Mouse (Mus musculus): ENCODE results near the gene Saa3. TPM values are rescaled to one million over a fixed set of nuclear protein-coding genes. Genes with fewer than 3 reads are reported as not detected.
"Not testable (repeated sequence)": the region's sequence is repeated elsewhere in the genome, so short reads cannot be mapped to it uniquely, and the experiment has no call there.

The Saa3 gene
- total RNA-seq (2022): 1 to 10 TPM; 1.1 to 7.4 (median 4.6) TPM

DNA sequence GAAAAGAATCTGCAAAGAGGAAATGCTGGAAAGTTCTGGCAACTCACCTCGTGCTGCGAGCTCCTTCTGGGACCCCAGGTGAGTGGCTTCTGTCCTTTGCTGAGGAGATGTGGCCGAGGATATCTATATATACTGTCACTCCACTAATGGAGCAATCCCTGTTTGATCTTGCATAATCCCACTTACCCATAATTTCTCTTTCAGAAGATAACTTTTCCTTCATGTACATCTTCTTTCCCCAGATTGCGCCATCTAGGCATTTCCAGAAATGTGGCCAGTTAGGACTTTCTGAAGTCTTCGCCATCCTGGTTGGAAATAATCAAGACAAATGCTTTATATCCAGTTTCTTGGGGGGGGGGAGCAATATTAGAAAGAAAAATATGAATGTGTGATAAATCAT lies at the start of gene Saa3:
Saa3 (minus strand) TSS at position 101 of the 400 bp plus-strand sequence.
- DNase-seq: no peak

DNA sequence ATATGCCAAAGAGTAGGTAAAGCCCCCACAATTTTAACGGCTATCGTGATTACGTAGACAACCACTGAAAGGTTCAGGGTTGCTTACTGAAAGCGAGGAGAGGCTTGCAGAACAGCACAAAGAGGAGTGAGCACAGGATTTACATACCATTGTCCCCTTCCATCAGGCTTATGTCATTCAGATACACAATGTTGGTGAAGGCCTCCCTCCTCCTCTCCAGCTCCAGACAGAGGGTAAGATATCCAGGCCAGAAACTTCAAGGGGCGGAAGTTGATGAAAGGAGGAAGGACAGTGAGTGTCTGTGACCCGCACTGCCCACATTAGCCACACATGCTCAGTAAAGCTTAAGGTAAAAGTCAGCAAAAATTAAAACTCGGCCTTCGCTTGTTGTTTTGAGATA lies 49.2 kb upstream of the Saa3 start:
- no peak for DNase-seq

DNA sequence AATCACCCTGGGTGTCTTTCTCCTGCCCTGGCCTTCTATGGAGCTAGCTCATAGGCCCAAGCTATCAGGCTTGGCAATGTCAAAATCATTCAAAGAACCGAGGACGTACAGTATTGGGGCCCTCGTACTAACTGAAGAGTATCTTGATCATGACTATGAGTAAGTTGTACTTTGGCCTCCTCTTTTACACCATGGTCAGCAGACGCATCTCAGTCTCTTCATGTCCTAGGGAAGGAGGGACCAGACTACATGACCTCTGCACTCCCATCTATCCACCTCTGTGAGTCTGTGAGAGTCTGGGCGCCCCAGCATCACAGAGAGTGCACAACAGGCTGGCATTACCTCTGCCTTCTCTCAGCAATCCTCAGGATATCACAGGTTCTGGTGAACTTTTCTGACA lies 47.1 kb upstream of the Saa3 start:
- no peak for DNase-seq

DNA sequence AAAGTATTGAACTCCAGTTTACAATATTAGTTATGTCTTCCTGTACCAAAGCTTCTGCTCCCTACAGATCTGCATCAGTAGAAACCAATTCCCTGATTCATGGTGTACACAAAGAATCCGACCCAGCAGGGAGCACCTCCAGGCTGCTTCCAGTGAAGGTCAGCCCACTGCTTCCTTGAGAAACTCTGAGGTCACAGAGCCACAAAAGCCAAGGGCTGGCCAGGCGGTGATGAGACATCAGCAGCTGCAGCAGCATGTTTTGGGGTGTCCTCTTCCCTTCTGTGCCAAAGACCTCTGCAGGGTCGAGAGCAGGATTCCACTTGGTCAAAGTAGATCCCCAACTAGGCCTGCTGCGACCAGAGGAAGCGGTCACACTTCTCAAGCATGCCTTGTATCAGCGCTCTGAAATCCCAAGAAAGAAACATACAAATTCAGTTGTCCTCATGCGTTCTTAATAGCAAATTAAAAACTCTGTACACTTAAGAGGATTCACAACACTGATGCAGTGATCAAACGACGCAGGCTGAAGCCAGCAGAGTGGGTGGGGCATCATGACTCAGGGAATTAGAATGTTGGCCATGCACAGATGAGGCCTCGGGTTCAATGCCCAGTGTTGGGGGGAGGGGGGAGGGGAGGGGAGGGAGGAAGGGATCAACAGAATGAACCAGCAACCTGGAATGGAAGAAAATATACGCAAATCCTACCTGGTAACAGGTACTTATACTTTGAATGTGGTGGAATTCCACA lies 45.7 kb upstream of the Saa3 start:
- DNase-seq: peak; percentile 28

DNA sequence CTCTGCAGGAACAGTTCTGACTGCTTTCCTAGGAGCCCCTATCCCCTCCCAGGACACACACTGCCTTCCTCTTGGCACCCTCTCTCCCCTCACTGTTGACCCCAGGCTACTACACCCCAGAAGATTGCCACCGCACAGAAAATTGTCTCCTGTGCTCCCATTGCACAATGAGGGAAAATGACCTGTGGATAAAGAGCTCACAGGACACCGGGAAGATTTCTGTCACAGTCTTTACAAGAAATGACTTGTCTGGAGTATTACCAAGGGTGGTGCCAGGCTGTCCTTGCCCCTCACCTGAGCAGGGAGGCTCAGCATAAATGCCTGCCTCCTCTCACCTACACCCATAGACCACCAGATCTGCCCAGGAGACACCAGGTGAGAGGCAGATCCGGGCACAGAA lies 36.0 kb upstream of the Saa3 start, which contains the start of gene Saa2:
Saa2 (plus strand) TSS at position 301 of the 400 bp plus-strand sequence.
- no peak for DNase-seq

DNA sequence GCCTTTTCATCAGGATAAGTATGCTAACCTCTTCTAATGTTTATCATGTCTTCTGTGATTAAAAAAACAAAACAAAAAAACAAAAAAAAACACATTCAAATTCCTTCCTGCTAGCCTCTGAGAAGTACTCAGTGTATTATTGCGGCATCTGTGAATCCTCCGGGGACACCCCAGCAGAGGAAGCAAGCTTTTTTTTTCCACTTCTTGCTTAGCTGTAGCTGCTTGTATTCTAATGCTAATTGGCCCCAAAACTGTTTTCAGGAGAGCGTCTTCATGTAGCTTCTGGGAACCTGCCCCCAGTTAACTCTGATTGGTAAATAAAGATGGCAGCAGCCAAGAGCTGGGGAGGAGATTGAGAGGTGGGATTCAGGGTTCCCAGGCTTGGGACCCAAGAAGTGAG lies 33.0 kb upstream of the Saa3 start:
- DNase-seq: no peak

DNA sequence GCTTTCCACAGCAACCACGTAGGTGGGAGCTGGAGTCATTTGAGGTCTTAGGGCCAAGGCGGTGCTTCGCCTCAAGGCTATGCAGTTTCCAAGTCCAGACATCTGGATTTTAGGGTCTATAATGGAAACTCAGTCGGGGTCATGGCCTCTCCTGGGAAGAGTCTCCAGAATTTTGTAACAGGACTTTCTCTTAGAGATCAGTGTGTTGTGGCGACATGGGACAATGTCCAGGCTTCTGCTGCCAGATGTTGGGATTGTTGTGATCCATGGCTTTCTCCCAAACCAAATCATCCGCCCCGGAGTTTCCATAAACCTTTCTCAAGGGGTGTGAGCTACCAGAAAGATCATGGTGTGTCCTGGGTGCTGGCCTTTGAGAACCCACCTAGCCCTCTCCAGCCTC lies 30.9 kb upstream of the Saa3 start:
- DNase-seq: no peak

DNA sequence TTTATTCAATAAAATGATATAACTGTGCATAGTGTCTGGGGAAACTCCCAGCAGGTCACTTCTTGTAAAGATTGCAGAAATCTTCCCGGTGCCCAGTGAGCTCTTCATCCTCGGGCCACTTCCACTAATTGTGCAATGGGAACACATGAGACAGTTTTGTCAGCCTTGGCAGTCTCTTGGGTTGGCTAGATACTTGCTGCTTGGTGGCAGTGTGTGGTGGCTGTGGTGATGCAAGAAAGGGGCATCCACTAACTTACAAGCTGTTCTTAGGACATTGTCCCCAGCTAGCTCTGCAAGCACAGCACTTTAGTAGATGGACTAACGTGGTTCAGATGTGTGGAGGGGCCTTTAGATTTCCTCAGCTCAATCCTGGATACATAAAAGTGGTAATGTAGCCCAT lies 30.3 kb upstream of the Saa3 start:
- DNase-seq: peak; percentile 52

DNA sequence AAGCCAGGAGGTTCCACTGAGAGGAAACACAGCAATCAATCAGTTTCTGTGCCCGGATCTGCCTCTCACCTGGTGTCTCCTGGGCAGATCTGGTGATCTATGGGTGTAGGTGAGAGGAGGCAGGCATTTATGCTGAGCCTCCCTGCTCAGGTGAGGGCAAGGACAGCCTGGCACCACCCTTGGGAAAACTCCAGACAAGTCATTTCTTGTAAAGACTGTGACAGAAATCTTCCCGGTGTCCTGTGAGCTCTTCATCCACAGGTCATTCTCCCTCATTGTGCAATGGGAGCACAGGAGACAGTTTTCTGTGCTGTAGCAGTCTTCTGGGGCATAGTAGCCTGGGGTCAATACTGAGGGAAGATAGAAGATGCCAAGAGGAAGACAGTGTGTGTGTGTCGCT lies 27.4 kb upstream of the Saa3 start, which contains the start of gene Saa1:
Saa1 (minus strand) TSS at position 101 of the 400 bp plus-strand sequence.
- DNase-seq: not testable (repeated sequence)

DNA sequence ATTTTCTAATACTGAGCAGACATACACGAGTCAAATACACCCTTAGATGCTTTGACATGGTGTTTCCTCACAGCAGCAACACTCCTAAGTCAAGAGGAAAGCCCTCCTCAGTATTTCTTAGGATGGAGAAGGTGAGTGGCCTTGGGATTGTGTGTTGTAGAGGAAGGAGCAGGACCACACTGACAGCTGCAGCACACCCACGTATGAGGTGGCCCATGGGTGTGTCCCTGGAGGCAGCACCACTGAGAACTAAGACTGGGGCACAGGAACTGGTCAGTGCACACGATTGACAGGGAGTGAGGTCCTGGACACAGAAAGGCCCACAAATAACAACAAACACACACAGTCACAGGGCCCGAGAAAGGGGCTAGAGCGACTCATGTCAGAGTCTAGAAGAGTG lies 24.5 kb upstream of the Saa3 start:
- not testable (repeated sequence) for DNase-seq

DNA sequence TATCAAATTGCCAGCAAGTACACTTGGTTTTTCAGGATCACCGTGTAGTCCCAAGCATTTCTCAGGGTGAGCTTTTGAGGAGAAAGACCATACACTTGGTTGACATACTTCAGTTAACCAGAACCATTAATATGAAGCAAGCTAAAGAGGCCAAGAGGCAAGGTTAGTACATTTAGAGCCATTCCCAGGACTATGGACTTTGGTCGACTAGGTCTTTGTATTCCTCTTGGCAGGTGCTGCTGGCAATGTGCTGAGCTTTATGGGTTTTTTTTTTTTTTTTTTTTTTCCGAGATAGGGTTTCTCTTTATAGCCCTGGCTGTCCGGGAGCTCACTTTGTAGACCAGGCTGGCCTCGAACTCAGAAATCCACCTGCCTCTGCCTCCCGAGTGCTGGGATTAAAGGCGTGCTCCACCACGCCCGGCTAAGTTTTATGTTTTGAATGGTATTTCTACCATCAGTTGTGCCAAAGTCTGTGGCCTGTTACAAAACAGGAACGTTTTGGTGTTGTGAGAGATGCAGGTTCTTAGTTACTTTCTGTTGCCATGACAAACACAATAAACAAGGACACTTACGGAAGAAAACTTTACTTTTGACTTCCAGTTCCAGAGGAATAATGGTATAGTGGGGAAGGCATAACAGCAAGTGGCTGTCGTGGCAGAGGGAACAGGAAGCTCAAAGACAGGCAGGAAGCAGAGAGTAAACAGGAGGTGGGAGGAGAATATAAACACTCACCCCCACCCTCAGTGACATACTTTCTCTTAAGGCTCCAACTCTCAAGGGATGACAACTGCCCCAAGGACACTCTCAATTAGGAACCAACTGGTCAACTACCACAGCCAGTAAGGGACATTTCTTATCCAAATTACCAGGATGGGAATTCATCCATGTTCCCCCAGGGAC lies 23.3 kb upstream of the Saa3 start:
- DNase-seq: no peak

DNA sequence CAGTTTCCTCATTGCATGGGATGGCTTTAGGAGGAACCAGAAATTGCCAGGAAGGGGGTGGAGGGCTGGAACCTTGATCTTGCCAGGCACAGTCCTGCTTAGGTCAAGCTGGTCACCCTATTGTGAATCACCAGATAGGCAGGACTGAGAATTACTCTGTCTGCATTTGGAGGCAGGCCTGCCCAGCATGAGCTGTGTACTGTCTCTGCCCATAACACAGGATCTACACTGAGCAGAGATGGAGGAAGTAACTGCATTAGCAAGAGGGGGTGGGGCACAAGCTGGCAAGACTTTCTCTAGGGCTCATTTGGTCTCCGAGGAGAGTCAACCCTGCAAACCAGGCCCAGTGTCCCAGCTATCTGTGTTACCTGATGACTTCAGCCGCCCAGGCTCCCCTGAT lies 19.5 kb upstream of the Saa3 start:
- DNase-seq: no peak

DNA sequence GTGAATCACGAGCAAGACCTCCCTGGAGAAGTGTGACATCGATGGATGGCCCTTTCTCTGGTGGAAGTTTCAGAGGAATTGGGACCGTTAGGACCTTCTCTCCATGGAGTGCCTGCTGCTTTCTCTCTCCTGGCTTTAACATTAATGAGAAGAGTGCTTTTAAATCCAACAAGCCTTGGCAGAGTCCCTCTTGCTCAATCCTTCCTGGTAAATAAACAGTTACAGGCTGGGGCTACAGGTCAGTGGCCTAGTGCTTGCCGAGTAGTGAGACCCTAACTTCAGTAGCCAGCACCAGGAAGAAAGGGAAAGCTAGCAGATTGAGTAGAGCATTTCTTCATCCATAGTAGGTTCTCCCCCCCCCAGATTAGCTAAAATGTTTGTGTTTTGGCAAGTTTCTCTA lies 17.0 kb upstream of the Saa3 start, which contains the start of gene Saa4:
Saa4 (minus strand) TSS at position 146 of the 400 bp plus-strand sequence.
- DNase-seq: no peak

DNA sequence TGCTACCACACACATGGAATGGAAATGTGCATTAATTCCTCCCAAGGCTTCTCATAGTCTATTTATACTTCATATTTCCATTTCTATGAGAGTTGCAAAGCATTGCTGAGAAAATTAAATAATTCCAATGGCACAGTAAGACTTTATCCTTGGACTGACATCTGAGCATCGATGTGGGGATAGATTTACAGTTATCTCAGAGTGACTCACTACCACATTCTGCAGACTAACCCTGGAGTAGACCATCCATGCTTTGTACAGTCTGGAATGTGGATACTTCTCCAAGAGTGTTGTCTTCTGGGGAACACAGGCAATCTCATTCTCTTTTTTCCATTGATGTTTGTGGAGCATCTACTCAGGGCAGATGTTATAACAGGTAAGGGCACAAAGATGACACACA lies 12.1 kb upstream of the Saa3 start:
- DNase-seq: no peak

DNA sequence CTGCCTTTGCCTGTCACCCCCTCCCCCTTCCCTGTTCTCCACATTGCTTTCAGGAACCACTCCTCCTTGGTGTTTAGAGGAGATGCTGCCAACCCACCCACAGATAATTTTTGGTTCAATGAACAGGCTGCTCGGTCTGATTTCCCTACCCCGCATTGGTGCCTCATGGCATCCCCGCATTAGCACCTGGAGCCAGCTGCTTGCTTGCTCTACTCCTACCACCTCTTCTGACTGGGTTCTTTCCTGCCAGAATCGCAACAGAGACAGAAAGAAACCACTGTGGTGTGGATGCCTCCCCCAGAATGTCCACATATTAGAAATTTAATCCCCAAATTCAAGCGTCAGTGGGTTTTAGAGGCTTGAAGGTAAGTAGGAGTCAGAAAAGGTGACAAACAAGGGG lies 8.9 kb upstream of the Saa3 start:
- DNase-seq: no peak

DNA sequence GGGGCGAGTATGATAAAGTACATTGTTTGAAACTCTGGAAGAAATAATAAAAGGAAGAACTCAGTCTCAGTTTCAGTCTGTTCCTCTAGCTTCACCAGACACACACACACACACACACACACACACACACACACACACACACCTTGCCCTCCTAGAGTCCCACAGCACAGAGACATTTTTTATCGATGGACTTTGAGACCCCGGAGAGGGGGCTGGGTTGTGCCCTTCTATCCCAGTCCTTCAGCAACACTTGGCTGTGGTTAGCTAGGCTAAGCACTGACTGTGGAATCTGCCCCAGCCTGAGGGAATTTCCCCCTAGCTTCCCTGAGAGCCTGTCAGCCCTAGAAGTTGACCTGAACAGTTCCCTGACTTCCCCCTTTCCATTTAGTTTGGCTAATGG lies 8.3 kb upstream of the Saa3 start:
- no peak for DNase-seq

DNA sequence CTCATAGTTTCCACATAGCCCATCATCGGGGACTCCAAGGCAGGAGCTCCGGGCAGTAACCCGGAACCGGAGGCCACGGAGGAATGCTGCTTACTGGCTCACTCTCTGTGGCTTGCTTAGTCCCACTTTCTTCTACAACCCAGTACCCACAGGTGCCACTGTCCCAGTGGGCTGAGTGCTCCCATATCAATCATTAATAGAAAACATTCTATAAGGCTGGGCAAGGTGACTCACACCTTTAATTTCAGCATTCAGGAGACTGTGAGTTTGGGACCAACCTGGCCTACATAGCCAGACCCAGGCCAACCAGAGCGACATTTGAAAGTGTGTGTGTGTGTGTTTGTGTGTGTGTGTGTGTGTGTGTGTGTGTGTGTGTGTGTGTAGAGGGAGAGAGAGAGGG lies 7.9 kb upstream of the Saa3 start:
- no peak for DNase-seq

DNA sequence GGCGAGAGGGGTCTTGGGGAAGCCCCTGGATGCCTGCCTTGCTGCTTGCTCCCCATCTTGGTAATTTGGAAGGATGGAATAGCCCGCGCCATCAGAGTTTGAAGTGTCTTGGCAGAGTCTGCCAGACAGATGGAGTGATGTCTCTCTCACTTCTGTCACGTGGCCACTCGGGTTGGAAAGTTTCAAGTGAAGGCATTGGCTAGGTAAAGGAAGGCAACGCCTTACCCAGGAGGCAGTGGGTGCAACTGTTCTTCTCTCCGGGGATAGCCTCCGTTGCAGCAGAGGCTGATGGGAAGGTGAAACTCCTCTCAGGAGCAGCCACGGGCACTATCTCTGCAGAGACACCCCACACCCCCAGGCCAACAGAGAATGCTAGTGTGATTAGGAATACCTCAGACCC lies 5.0 kb upstream of the Saa3 start:
- DNase-seq: no peak

DNA sequence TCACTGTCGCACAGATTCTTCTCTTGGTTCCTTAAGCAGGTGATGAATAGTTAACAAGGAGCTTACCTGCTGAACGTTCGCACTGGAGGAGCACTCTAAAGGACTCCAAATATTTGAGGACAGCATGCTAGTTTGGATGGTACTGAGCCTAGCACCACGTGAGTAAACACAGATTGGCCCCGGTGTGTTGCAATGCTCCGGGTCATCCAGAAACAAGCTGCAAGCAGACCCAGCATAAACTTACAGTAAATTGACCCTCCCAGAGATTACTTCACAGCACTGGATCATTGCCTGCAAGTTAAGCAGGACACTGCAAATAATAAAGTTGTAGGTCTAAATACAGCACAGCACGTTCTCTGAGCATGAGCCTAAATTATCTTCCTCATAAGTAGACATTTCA lies 4.0 kb upstream of the Saa3 start:
- DNase-seq: peak; percentile 30

DNA sequence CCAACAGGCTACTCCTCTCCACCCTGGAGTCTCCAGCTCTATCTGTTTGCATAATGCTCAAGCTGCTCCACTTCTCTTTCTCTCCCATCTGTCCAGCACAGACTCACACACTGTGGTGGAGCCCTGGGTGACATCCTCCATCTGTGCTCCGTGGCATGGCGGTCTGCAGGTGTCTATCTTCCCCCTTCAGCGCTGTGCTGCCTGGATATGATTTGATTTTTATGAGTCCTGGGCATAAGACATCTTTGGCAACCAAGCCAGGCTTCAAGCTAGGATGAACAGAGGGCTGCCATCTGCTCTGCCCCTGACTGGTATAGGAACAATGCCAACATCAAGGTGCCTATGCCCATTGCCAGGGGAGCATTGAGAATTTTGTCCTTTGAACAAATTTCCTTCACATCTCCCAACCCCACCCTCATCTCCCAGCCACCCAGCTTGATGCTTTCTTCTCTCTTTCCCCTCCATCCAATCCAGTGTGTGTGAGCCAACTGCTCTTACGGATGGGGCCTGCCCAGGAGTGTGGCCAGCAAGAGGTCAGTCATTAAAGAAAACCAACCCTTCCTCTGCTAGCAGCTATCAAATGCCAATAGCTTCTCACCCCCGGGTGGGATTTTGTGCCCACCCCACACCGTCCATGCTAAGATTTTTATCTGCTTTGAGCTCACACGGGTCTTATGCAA lies 3.2 kb upstream of the Saa3 start:
- no peak for DNase-seq

DNA sequence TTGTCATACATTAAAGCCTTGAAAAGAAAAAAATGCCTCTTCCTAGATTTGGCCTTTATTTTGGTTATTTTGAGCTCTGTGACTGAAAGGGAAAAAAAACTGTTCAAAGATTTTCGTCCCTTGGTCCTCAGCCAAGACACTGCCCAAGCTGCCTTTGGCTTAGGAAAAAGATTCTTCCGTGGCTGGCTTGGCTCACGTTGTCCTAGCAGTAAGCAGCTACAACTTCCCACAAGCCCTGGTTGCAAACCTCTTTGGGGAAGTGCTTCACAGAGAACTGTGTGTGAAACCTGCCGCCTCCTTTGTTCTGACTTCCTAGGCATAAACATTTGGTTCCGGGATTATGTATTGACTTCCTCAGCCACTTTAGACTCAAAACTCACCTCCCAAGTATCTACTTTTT lies 1.4 kb upstream of the Saa3 start:
- DNase-seq: peak; percentile 19

DNA sequence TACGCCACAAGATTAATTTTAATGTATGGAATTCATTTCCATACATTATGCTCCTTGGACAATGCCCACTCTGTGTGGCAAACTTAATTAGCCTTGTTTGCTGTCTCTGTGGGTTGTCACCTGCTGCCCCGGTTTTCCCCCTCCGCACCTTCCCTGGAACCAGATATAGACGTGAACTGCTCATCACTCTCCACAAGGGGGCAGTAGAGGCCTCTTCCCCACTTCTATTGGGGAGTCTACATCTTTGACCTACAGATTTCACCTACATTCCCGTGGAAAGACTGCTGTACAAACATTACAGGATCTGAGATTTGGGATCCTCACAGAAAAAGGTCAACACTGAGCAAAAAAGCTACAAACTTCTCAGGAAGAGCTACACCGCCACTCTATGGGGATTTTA lies 982 bp downstream of the Saa3 start:
- no peak for DNase-seq

DNA sequence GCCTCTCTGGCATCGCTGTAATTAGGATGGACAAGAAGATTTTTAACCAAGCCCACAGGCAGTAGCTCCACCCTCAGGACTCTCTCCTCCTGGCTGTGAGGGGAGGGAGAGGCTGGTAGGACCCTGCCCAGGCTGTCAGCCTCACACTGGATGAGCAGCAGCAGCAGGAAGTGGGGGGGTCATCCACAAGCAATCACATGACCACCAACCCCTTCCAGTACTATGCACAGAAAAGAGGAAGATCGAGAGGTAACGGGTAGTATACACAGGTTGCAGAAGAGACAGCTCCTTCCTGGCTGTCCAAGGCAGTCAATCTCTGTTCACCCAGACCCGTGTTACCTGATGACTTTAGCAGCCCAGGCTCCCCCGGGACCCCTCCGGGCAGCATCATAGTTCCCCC lies 3.2 kb downstream of the Saa3 start:
- no peak for DNase-seq

Measured in adrenal gland, adult 8-10 months (tissue).